Mouse (Mus musculus) G1E (cell line): ENCODE data around the gene Srrm2.

Experiments used
- CTCF ChIP-seq: IDR thresholded peaks from 2 replicates; pipeline ENCODE4 v1.5.1; 2012; ENCODE audit warnings: low read depth, low read length, inconsistent platforms, mixed read lengths
- GATA1 ChIP-seq: IDR thresholded peaks from 2 replicates; pipeline ENCODE4 v1.6.1; 2012; ENCODE audit warnings: borderline replicate concordance, low read length, inconsistent platforms, mixed read lengths
- POLR2AphosphoS5 ChIP-seq: IDR thresholded peaks from 2 replicates; pipeline ENCODE4 v1.6.1; 2012; ENCODE audit warnings: low read depth, low read length, inconsistent platforms; ENCODE audit not compliant: insufficient replicate concordance

DNA sequence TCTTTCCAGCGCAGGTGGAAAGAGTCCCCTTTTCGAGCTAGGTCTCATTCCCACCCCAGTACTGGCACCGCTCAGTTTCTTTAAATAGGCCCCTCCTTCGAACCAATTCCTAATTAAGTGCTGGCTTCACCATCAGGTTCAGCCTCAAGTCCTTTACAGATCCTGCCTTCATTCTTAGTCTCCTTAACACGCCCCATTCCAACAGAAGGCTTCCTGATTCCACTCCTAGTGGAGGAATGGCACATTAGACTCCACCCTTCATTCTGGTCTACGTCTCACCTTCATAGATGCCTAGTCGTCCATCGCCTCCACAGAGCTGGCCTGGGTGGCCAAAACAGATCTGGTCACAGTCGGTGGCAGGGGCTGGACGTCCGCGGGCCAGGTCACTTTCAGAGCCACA is 47.4 kb upstream of the Srrm2 start:
- TF ChIP-seq GATA1 (no peak), CTCF (no peak), POLR2AphosphoS5 (no peak)
